In the genomic region with DNA sequence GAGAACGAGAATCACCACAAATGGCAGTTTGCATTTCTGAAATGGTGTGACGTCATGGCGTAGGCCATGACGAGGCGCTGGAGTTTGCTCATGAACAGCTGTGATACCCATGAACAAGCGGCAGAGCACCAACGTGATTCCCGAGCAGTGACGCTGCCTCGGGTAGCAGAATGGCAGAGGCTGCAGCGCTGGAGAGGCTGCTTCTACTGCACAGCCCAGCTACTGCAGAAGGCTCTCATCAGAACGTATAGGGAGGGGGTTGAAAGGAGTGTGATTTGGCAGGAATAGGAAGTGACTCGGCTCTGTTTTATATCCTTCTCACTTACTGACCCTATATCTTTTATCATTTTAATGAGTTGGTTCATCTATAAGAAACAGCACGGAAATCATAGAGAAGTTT, we compare ENCODE assay signal across 17 mouse cellular contexts. TPM values are rescaled to one million over a fixed set of nuclear protein-coding genes. Genes with fewer than 3 reads are reported as not detected.
A peak's percentile ranks its signal among the peaks of the same experiment; 100 is the strongest.
DNase-seq lines count a peak whose midpoint lies in the region; ATAC-seq and TF ChIP-seq lines count a peak whose summit lies in the region.
"Had no signal": no experiment of that assay in that cellular context is flagged by ENCODE, and none has a peak within 500 bp of the region (broad histone marks: within the 10 kb centered on the region; RNA-seq: fewer than 3 reads in every experiment).

No protein-coding gene starts in this region.

- 0 out of 2 replicates have a peak overlapping the region, but pooled peaks have one; percentile 22 for H3K9ac ChIP-seq in intestine, postnatal 0 days (ENCODE audit: low read depth, low read length)
- H3K9ac ChIP-seq in intestine, embryonic 15.5 days, result no peak overlapping the region
- H3K9ac ChIP-seq: embryonic facial prominence, embryonic 13.5 days; liver, postnatal 0 days; midbrain, embryonic 13.5 days; neural tube, embryonic 13.5 days had no signal

- H3K4me2 ChIP-seq in intestine, postnatal 0 days (replicated peaks; ENCODE audit: low read depth), result no peak overlapping the region
- no peak overlapping the region for H3K4me2 ChIP-seq in intestine, embryonic 15.5 days (replicated peaks)
- H3K4me2 ChIP-seq: embryonic facial prominence, embryonic 13.5 days; midbrain, embryonic 13.5 days; neural tube, embryonic 13.5 days had no signal

- ATAC-seq in intestine, postnatal 0 days, result no peak
- ATAC-seq in intestine, embryonic 15.5 days, result no peak
- ATAC-seq in megakaryocyte progenitor cell, adult 5-6 weeks (replicated peaks; ENCODE audit: poor library complexity), result peak; percentile 39; the same call in 1 of the 2 replicates
- ATAC-seq: forebrain, embryonic 14.5 days; liver, postnatal 0 days; midbrain, embryonic 13.5 days had no signal

- DNase-seq in CD4-positive, CD25-positive, alpha-beta regulatory T cell, adult 2 months (ENCODE audit: low read depth, low spot score), result peak; percentile 27
- no peak for DNase-seq in layer of hippocampus, adult 9-10 months (ENCODE audit: low spot score)
- DNase-seq in cerebellum, postnatal 36 days, result no peak
- DNase-seq: cerebellum, adult 9-11 months; gastrocnemius, postnatal 25 days; liver, postnatal 0 days; right cerebral cortex, postnatal 25 days had no signal

- no peaks in the 10 kb centered on the region; the same call in 1 of the 2 replicates for H3K4me1 ChIP-seq in intestine, postnatal 0 days (replicated peaks; ENCODE audit: control insufficient read depth, insufficient read depth, low read length)
- 0 out of 2 replicates have a peak, but pooled peaks cover 3% of the 10 kb centered on the region for H3K4me1 ChIP-seq in intestine, embryonic 15.5 days (replicated peaks)
- H3K4me1 ChIP-seq in bone marrow macrophage, adult 2 months (ENCODE audit: control insufficient read depth, insufficient read depth, low read length), result peaks cover 9% of the 10 kb centered on the region
- H3K4me1 ChIP-seq: embryonic facial prominence, embryonic 13.5 days; midbrain, embryonic 13.5 days; neural tube, embryonic 13.5 days had no signal

- H3K9me3 ChIP-seq in intestine, postnatal 0 days (ENCODE audit: control insufficient read depth), result no peaks in the 10 kb centered on the region
- H3K9me3 ChIP-seq in intestine, embryonic 15.5 days, result no peaks in the 10 kb centered on the region
- H3K9me3 ChIP-seq: embryonic facial prominence, embryonic 13.5 days; limb, embryonic 10.5 days; midbrain, embryonic 13.5 days; neural tube, embryonic 13.5 days had no signal

- peak overlapping the region; percentile 58 for H3K27ac ChIP-seq in intestine, postnatal 0 days (ENCODE audit: low read depth, low read length)
- no peak overlapping the region for H3K27ac ChIP-seq in intestine, embryonic 15.5 days
- peak overlapping the region; percentile 63 for H3K27ac ChIP-seq in bone marrow macrophage, adult 2 months (ENCODE audit: insufficient read depth, low read depth, low read length)
- H3K27ac ChIP-seq: embryonic facial prominence, embryonic 13.5 days; limb, embryonic 10.5 days; midbrain, embryonic 13.5 days; neural tube, embryonic 13.5 days had no signal

- no peak overlapping the region for H3K4me3 ChIP-seq in intestine, postnatal 0 days (ENCODE audit: low read depth, low read length)
- H3K4me3 ChIP-seq in intestine, embryonic 15.5 days (replicated peaks), result no peak overlapping the region
- peak overlapping the region; percentile 46 for H3K4me3 ChIP-seq in bone marrow macrophage, adult 2 months (ENCODE audit: insufficient read depth, low read length)
- H3K4me3 ChIP-seq: embryonic facial prominence, embryonic 13.5 days; limb, embryonic 10.5 days; midbrain, embryonic 13.5 days; neural tube, embryonic 13.5 days had no signal

- TF ChIP-seq CTCF in intestine, postnatal 0 days (IDR thresholded peaks at IDR 0.05; ENCODE audit: low read depth), result no peak
- no peak for TF ChIP-seq CTCF in bone marrow macrophage, adult 2 months (IDR thresholded peaks at IDR 0.05; ENCODE audit: low read depth, low read length)

- WGBS in intestine, postnatal 0 days, result 70% methylated on average over 14 of the region's 14 CpGs
- 74% methylated on average over 14 of the region's 14 CpGs for WGBS in intestine, embryonic 15.5 days

- H3K36me3 ChIP-seq in intestine, postnatal 0 days (ENCODE audit: control insufficient read depth, insufficient read depth), result peaks cover 36% of the 10 kb centered on the region
- no peaks in the 10 kb centered on the region for H3K36me3 ChIP-seq in intestine, embryonic 15.5 days
- H3K36me3 ChIP-seq: embryonic facial prominence, embryonic 13.5 days; limb, embryonic 10.5 days; midbrain, embryonic 13.5 days; neural tube, embryonic 13.5 days had no signal

- H3K27me3 ChIP-seq in intestine, postnatal 0 days (replicated peaks; ENCODE audit: control insufficient read depth, insufficient read depth, low read length), result no peaks in the 10 kb centered on the region
- no peaks in the 10 kb centered on the region for H3K27me3 ChIP-seq in intestine, embryonic 15.5 days (replicated peaks)
- H3K27me3 ChIP-seq: embryonic facial prominence, embryonic 13.5 days; midbrain, embryonic 13.5 days; neural tube, embryonic 13.5 days had no signal

- TF ChIP-seq POLR2A in bone marrow macrophage, adult 2 months (IDR thresholded peaks at IDR 0.05; ENCODE audit: borderline replicate concordance, low read depth, low read length), result no peak

RNA-seq across cellular contexts. Expression of gene Trmt10a, which starts 24.4 kb away (rescaled TPM):
- polyA plus RNA-seq in intestine, postnatal 0 days (2015; fragmentation: Nextera tagmentation; extraction: Ambion mirVana), result 4.3 and 4.7 TPM in 2 replicates
- polyA plus RNA-seq in intestine, embryonic 15.5 days (2015; fragmentation: Nextera tagmentation; extraction: Ambion mirVana), result 8.8 and 12.9 TPM in 2 replicates
- polyA plus RNA-seq in bone marrow macrophage, adult 2 months (2012; ENCODE audit: insufficient read depth, insufficient read length, missing spikeins), result 2.6 and 4.7 TPM in 2 replicates
- 5.6 and 8.2 TPM in 2 replicates for total RNA-seq in megakaryocyte progenitor cell, adult 5-6 weeks (2015)
- total RNA-seq in megakaryocyte progenitor cell, adult 5-6 weeks (2017), result 10.7 and 25.7 TPM in 2 replicates

RNA-seq across cellular contexts. Expression of gene Mttp, which starts 25.9 kb away (rescaled TPM):
- polyA plus RNA-seq in intestine, postnatal 0 days (2015; fragmentation: Nextera tagmentation; extraction: Ambion mirVana), result 930 and 998 TPM in 2 replicates
- 228 and 249 TPM in 2 replicates for polyA plus RNA-seq in intestine, embryonic 15.5 days (2015; fragmentation: Nextera tagmentation; extraction: Ambion mirVana)
- 0.27 and 1.0 TPM in 2 replicates for polyA plus RNA-seq in bone marrow macrophage, adult 2 months (2012; ENCODE audit: insufficient read depth, insufficient read length, missing spikeins)
- total RNA-seq in megakaryocyte progenitor cell, adult 5-6 weeks (2015), result 3.1 and 4.5 TPM in 2 replicates
- 2.0 and 5.6 TPM in 2 replicates for total RNA-seq in megakaryocyte progenitor cell, adult 5-6 weeks (2017)

RNA-seq across cellular contexts. Expression of gene Gm5105, which starts 51.6 kb away (rescaled TPM):
- not detected in 2 replicates for polyA plus RNA-seq in intestine, postnatal 0 days (2015; fragmentation: Nextera tagmentation; extraction: Ambion mirVana)
- 0.24 and 0.31 TPM in 2 replicates for polyA plus RNA-seq in intestine, embryonic 15.5 days (2015; fragmentation: Nextera tagmentation; extraction: Ambion mirVana)
- not detected in 2 replicates for polyA plus RNA-seq in bone marrow macrophage, adult 2 months (2012; ENCODE audit: insufficient read depth, insufficient read length, missing spikeins)
- not detected in 2 replicates for total RNA-seq in megakaryocyte progenitor cell, adult 5-6 weeks (2015)
- not detected in 2 replicates for total RNA-seq in megakaryocyte progenitor cell, adult 5-6 weeks (2017)
- total RNA-seq: ES-E14 had no signal
- polyA plus RNA-seq: embryonic facial prominence, embryonic 13.5 days; forebrain, embryonic 14.5 days; limb, embryonic 10.5 days; liver, postnatal 0 days; midbrain, embryonic 13.5 days had no signal

RNA-seq across cellular contexts. Expression of gene 1110002E22Rik, which starts 54.0 kb away (rescaled TPM):
- 0.07 and 0.08 TPM in 2 replicates for polyA plus RNA-seq in intestine, postnatal 0 days (2015; fragmentation: Nextera tagmentation; extraction: Ambion mirVana)
- polyA plus RNA-seq in intestine, embryonic 15.5 days (2015; fragmentation: Nextera tagmentation; extraction: Ambion mirVana), result 0.14 and 0.18 TPM in 2 replicates
- not detected in 2 replicates for polyA plus RNA-seq in bone marrow macrophage, adult 2 months (2012; ENCODE audit: insufficient read depth, insufficient read length, missing spikeins)
- not detected in 2 replicates for total RNA-seq in megakaryocyte progenitor cell, adult 5-6 weeks (2015)
- not detected in 2 replicates for total RNA-seq in megakaryocyte progenitor cell, adult 5-6 weeks (2017)

Comparison
In these comparisons a context has a peak if more than half of its experiments do, and no peak if none do; other contexts are left out.
1. RNA of gene Mttp, which starts 25.9 kb away (polyA plus RNA-seq): 930 to 998 TPM in intestine, postnatal 0 days and 228 to 249 TPM in intestine, embryonic 15.5 days; 0.27 to 1.0 TPM in bone marrow macrophage, adult 2 months; every median in the first group is over 100 times any median in the second.